Mouse (Mus musculus) hindbrain, embryonic 13.5 days (tissue): ENCODE measurements around the gene Pnkd. TPM values are rescaled to one million over a fixed set of nuclear protein-coding genes. Genes with fewer than 3 reads are reported as not detected.
"Not testable (repeated sequence)": the region's sequence is repeated elsewhere in the genome, so short reads cannot be mapped to it uniquely, and the experiment has no call there.

Experiments
- ATAC-seq: fragments of 200-750 bp; cut with Nextera tagmentation; 2 replicates; pipeline ENCODE4 v1.8.0; 2017; ENCODE audit warnings: moderate TSS enrichment; ENCODE audit not compliant: low FRiP score
- H3K27ac ChIP-seq: fragments of 300-500 bp; sonication (generic); 2 replicates; pipeline ENCODE4 v1.5.1; 2015; ENCODE audit warnings: inconsistent platforms, mild to moderate bottlenecking, moderate library complexity
- H3K27me3 ChIP-seq: fragments of 300-500 bp; sonication (generic); 2 replicates; pipeline ENCODE4 v1.6.1; 2015; ENCODE audit warnings: mild to moderate bottlenecking, inconsistent platforms
- H3K36me3 ChIP-seq: fragments of 300-500 bp; sonication (generic); 2 replicates; pipeline ENCODE4 v1.6.1; 2015; ENCODE audit warnings: mild to moderate bottlenecking, inconsistent platforms
- H3K4me1 ChIP-seq: fragments of 300-500 bp; sonication (generic); replicated peaks from 2 replicates; pipeline ENCODE4 v1.6.1; 2015; ENCODE audit warnings: inconsistent platforms
- H3K4me2 ChIP-seq: fragments of 300-500 bp; sonication (generic); 2 replicates; pipeline ENCODE4 v1.6.1; 2015; ENCODE audit warnings: inconsistent platforms, mild to moderate bottlenecking, moderate library complexity
- H3K4me3 ChIP-seq: fragments of 300-500 bp; sonication (generic); 2 replicates; pipeline ENCODE4 v1.5.1; 2015; ENCODE audit warnings: mild to moderate bottlenecking, inconsistent platforms
- H3K9ac ChIP-seq: fragments of 300-500 bp; sonication (generic); 2 replicates; pipeline ENCODE4 v1.6.1; 2015; ENCODE audit warnings: mild to moderate bottlenecking, inconsistent platforms
- H3K9me3 ChIP-seq: fragments of 300-500 bp; sonication (generic); 2 replicates; pipeline ENCODE4 v1.6.1; 2016; ENCODE audit warnings: inconsistent platforms
- WGBS: fragments of 180-500 bp; shearing (Covaris S2); methylation state at CpG from one replicate; pipeline ENCODE4 v1.1.7; 2015; 5-methylcytosine and 5-hydroxymethylcytosine counted together
- polyA plus RNA-seq: library from polyadenylated mRNA; unstranded; fragments of >200 nt; fragmentation: Nextera tagmentation; extraction: Ambion mirVana; gene quantifications from 2 replicates; pipeline ENCODE4 v1.2.1, GENCODE M21; 2015

The Pnkd gene
- polyA plus RNA-seq, 1 experiment from 2014 or later: 98.2 TPM

DNA sequence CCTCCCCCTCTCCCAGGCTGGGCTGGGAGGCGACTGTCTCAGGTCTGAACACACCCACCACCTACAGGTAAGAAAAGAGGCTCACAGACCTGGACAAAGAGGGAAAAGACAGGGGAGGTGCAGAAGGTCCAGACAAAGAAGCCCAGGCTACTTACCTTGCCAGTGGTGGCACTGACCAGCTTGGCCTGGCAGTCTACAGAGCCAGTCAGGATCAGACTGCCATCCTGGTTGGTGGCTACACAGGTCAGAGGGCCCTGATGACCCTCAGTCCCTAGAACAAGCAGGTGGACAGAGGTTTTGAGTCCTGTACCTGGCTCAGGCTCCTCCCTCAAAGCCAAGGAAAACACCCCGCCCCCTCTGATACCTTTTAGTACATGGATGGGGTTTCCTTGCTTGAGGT, 3.4 kb upstream of the Pnkd start:
- Histone ChIP-seq H3K27me3 (no peaks in the 10 kb centered on the region), H3K4me1 (peaks cover 35% of the 10 kb centered on the region), H3K9me3 (no peaks in the 10 kb centered on the region), H3K36me3 (peaks cover 47% of the 10 kb centered on the region), H3K27ac (no peak overlapping the region), H3K9ac (no peak overlapping the region), H3K4me3 (no peak overlapping the region), H3K4me2 (no peak overlapping the region)
- WGBS: 93% methylated on average over 2 of the region's 2 CpGs
- no peak for ATAC-seq

DNA sequence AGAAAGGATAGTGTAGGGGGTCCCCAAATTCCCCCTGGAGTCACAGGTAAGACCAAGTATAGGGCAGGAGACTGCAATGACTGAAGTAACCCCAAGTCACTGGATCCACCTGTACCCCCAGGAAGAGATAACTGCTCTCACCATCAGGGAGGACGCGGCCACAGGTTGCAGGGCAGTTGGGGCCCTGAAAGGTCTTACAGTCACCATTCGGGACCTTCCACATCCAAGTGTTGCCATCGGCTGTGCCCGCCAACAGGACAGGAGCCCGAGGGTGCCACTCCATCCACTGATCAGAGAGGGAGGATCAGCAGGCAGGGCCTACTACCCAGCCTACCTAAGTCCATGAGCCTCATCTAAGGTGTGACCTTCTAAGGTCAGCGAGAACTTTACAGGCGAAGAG, 2.8 kb upstream of the Pnkd start:
- H3K27me3 ChIP-seq: no peaks in the 10 kb centered on the region
- H3K4me1 ChIP-seq: peaks cover 36% of the 10 kb centered on the region
- H3K9ac ChIP-seq: no peak overlapping the region
- ATAC-seq: no peak
- H3K27ac ChIP-seq: no peak overlapping the region
- 95% methylated on average over 8 of the region's 8 CpGs for WGBS
- H3K36me3 ChIP-seq: peaks cover 47% of the 10 kb centered on the region
- H3K4me2 ChIP-seq: no peak overlapping the region
- H3K9me3 ChIP-seq: no peaks in the 10 kb centered on the region
- H3K4me3 ChIP-seq: no peak overlapping the region

DNA sequence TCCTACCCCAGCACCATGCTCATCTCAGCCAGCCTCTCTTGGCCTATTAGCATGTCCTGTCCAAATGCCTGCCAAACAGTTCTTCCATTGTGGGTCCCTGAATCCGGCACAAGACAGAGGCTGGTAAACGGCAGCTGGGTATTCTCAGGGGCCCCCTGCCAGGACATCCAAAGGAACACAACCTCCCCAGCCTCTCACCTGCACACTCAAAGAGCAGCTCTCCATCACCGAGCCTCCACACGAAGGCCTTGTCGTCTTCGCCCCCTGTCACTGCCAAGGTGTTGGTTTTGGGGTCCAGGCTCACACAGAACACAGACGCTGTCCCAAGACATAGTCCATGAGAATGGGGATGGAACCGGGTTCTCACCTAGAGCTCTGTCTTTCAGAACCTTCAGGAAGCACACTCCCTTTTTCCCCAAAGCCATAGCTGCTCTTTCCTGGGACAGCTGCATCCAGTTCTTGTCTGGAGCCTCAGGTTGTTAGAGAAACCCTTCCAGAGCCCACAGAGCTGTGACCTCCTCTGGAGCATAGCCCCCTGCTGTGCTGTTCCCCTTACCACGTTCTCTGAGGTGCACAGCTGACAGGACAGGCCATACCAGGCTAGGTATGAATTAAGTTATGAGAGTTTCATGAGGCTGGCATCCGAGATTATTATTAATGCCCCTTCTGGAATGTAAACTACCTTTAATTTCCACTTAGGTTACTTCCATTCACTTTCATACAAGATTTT, 1.7 kb upstream of the Pnkd start:
- 91% methylated on average over 10 of the region's 10 CpGs for WGBS
- peaks cover 33% of the 10 kb centered on the region for H3K4me1 ChIP-seq
- H3K27ac ChIP-seq: no peak overlapping the region
- H3K9ac ChIP-seq: no peak overlapping the region
- H3K4me2 ChIP-seq: peak overlapping the region; percentile 27; the same call in 1 of the 2 replicates
- H3K9me3 ChIP-seq: no peaks in the 10 kb centered on the region
- no peak for ATAC-seq
- no peaks in the 10 kb centered on the region for H3K27me3 ChIP-seq
- peaks cover 47% of the 10 kb centered on the region for H3K36me3 ChIP-seq
- H3K4me3 ChIP-seq: peak overlapping the region; percentile 78

DNA sequence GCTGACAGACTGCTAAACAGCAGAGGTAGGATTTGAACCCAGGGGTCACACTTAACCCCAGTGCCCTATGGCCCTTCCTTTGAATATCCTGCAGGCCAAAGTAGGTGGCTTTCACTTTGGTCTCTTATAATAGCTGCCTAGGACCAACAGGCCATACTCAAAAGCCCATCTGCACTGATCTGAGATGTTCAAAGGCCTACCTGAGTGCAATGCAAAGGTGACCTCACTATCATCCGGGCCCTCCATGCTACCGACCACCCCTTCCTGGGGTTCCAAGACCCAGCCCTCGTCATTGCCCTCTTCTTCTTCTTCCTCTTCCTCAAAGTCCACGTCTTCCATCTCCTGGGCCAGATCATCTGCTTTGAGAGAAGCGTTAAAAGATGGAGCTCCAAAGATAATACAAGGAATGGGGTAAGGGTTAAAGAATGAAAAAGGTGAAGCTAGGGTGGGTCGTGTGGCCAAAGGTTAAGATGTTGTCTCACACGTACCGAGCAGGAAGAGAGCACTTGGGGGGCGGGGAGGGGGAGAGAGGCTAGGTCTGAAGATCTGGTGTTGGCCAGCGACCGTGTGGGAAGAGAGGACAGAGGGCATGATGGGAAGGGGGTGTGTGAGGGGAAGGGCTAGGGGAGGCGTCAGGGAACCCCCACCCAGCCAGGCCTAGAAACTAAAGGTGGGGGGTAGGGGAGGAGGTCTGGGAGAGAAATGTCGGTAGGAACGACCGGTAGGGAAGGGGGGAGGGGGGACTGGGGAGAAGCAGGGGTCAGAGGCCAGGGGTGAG, 855 bp upstream of the Pnkd start:
- Histone ChIP-seq H3K27me3 (no peaks in the 10 kb centered on the region), H3K4me2 (peak overlapping the region; percentile 85), H3K4me3 (peak overlapping the region; percentile 78), H3K27ac (peak overlapping the region; percentile 87), H3K4me1 (peaks cover 33% of the 10 kb centered on the region), H3K9ac (peak overlapping the region; percentile 89), H3K9me3 (no peaks in the 10 kb centered on the region), H3K36me3 (peaks cover 45% of the 10 kb centered on the region)
- 16% methylated on average over 15 of the region's 15 CpGs for WGBS
- peak; percentile 57 for ATAC-seq

DNA sequence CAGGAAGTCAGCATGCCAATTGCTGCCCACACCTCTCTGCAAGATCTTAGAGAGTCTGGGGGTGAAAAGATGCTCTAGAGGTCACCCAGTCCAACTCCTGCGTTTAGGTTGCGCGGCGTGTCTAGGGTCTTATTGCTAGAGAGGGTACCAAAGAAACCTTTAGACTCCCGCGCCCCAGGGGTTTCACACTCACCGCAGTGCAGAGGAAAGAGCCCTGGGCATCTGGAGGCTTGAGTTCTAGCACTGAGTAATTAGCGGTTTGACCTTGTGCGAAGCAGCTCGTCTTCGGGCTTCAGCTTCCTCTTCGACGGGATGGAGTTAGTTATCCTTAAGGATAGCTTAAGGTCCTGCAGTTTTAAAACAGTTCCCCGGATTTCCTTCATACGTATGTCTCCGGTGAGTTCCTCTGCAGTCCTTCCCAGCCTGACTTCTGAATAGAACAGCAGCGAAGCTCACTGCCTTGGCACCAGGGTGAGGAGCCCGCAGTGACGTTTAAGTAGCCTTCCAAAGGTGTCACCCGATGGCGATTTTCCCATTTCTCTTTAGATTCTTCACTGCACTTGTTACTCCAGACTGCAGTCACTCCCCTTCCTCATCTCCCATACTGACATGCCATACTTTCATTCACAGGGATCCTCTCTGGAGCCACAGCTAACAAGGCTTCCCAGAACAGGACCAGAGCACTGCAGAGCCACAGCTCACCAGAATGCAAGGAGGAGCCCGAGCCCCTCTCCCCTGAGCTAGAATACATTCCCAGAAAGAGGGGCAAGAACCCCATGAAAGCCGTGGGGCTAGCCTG, 681 bp downstream of the Pnkd start:
- H3K4me3 ChIP-seq: peak overlapping the region; percentile 78
- H3K27ac ChIP-seq: peak overlapping the region; percentile 68

DNA sequence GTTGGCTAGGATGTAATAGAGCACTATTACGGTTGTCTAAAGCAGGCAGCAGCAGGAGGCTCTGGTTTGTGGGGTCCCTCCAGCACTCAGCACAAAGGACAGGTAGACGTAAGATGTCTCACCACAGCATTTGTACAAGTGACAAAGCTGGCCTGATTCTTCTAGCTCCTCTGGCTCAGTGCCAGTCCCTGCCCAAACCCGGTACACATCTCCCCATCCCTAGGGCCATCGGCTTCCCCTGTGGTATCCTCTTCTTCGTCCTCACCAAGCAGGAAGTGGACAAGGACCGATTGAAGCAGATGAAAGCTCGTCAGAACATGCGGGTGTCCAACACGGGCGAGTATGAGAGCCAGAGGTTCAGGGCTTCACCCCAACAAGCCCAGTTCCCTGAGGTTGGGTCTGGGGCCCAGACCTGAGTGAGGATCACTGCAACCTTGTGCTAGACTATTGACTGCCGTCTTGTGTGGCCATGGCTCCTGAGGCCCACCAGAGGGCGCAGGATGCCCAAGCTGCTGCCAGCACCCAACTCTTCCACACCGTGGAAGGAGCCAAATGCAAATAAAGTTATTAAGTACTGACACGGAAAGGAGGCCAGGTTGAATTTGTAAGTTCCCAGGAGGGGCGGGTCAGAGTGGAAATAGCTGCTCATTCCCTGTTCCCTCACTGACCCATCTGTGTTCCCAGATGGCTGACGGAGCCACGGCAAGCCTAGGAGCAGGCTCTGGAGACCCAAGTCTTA, 2.3 kb downstream of the Pnkd start:
- H3K9ac ChIP-seq, H3K27me3 ChIP-seq, H3K4me3 ChIP-seq, ATAC-seq, H3K4me2 ChIP-seq, H3K27ac ChIP-seq, H3K9me3 ChIP-seq: not testable (repeated sequence)
- H3K36me3 ChIP-seq: peaks cover 44% of the 10 kb centered on the region
- 59% methylated on average over 15 of the region's 17 CpGs for WGBS
- peaks cover 44% of the 10 kb centered on the region for H3K4me1 ChIP-seq

More for the DNA sequence above, 681 bp downstream of the Pnkd start:
- no peaks in the 10 kb centered on the region for H3K27me3 ChIP-seq
- H3K4me2 ChIP-seq: peak overlapping the region; percentile 77
- H3K9ac ChIP-seq: peak overlapping the region; percentile 79
- H3K9me3 ChIP-seq: no peaks in the 10 kb centered on the region
- H3K36me3 ChIP-seq: peaks cover 44% of the 10 kb centered on the region
- H3K4me1 ChIP-seq: peaks cover 44% of the 10 kb centered on the region
- no peak for ATAC-seq
- 4% methylated on average over 23 of the region's 23 CpGs for WGBS

DNA sequence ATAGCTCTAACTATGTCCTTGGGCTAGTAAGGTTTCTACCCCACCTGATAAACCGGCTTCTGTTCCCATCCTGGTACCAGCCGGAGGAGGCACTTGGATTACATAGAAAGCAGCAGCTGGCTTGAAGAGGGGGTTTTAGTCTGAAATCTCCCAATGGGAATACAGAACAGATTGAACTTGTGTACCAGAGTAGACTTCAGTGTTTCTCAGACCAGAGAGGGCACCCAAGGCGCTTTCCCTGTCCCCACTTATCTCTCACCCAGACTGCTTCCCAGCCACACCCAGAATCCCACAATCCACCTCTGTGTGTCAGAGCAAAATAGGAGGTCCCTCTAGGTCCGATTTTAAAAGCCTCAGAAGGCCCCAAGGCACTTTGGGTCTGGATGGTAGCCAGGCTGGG, 3.6 kb downstream of the Pnkd start:
- Histone ChIP-seq H3K4me3 (no peak overlapping the region), H3K4me2 (no peak overlapping the region), H3K9me3 (no peaks in the 10 kb centered on the region), H3K36me3 (peaks cover 45% of the 10 kb centered on the region), H3K4me1 (peaks cover 34% of the 10 kb centered on the region), H3K27ac (no peak overlapping the region), H3K27me3 (no peaks in the 10 kb centered on the region), H3K9ac (no peak overlapping the region; the same call in 1 of the 2 replicates)
- no peak for ATAC-seq
- WGBS: 87% methylated on average over 4 of the region's 4 CpGs

DNA sequence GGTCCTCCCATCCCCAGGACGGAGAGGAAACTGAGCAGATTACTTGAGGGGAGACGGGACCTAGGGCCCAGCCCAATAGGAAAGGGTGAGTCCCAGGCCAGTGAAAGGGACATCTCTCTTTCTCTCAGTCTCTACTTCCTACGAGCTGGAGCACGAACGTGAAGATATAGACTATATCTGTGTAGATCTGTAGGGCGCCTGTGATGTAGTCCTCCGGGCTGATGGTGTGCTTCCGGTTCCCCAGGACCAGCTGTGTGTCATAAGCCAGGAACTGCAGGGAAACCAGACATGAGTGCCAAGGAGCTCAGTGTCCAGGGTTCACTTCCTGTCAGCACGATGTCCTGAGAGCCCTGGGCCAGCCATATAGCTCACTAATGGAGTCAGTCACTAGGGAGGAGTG, 4.5 kb downstream of the Pnkd start:
- H3K36me3 ChIP-seq: peaks cover 51% of the 10 kb centered on the region
- no peak overlapping the region for H3K27ac ChIP-seq
- H3K4me1 ChIP-seq: peaks cover 29% of the 10 kb centered on the region
- H3K9ac ChIP-seq: no peak overlapping the region
- H3K4me2 ChIP-seq: no peak overlapping the region
- no peaks in the 10 kb centered on the region for H3K27me3 ChIP-seq
- H3K4me3 ChIP-seq: no peak overlapping the region
- ATAC-seq: no peak
- 92% methylated on average over 9 of the region's 9 CpGs for WGBS
- H3K9me3 ChIP-seq: no peaks in the 10 kb centered on the region

DNA sequence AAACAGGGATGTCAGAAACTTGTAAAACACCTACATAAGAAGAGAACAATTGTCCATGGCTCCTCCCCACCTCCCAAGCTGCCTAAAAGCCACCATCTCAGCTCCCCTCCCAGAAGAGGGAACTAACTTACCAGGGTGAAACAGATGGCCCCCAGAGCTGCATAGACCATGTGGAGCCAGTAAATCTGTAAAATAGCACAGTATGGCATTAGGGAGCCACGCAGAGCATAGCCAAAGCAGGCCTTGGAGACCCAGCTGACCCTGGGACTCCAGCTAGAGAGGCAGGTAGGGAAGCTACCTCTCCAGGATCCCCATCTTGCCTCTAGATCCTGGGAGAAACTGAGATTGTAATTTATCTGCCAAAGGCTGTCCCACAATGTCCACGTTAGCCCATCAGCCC, 5.0 kb downstream of the Pnkd start:
- H3K4me1 ChIP-seq: peaks cover 30% of the 10 kb centered on the region
- no peaks in the 10 kb centered on the region for H3K27me3 ChIP-seq
- H3K9me3 ChIP-seq: no peaks in the 10 kb centered on the region
- H3K4me2 ChIP-seq: no peak overlapping the region
- H3K27ac ChIP-seq: no peak overlapping the region
- WGBS: 87% methylated on average over 2 of the region's 2 CpGs
- H3K36me3 ChIP-seq: peaks cover 52% of the 10 kb centered on the region
- no peak overlapping the region for H3K4me3 ChIP-seq
- H3K9ac ChIP-seq: no peak overlapping the region
- ATAC-seq: no peak

DNA sequence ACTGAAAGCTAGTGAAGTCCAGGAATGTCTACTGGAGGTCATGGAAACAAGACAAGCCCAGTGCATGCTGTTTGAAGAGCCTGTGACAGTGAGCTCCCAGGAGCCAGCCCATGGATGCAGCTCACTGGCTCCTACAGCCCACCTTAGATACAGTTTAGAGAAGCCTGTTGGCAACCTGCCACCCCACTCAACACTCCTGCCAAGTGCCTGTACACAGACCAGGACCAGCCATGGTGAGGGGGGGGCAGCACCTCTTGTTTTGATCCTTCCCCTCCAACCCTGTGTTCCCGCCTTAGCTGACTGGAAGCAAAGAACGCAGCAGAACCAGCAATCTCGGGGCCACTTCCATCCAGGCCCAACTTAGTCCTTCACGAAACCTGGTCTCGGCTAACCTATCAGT, 5.4 kb downstream of the Pnkd start:
- no peak for ATAC-seq
- Histone ChIP-seq H3K36me3 (peaks cover 52% of the 10 kb centered on the region), H3K27ac (no peak overlapping the region), H3K9ac (no peak overlapping the region), H3K4me2 (no peak overlapping the region), H3K27me3 (no peaks in the 10 kb centered on the region), H3K9me3 (no peaks in the 10 kb centered on the region), H3K4me3 (no peak overlapping the region), H3K4me1 (peaks cover 34% of the 10 kb centered on the region)
- WGBS: 93% methylated on average over 5 of the region's 5 CpGs

DNA sequence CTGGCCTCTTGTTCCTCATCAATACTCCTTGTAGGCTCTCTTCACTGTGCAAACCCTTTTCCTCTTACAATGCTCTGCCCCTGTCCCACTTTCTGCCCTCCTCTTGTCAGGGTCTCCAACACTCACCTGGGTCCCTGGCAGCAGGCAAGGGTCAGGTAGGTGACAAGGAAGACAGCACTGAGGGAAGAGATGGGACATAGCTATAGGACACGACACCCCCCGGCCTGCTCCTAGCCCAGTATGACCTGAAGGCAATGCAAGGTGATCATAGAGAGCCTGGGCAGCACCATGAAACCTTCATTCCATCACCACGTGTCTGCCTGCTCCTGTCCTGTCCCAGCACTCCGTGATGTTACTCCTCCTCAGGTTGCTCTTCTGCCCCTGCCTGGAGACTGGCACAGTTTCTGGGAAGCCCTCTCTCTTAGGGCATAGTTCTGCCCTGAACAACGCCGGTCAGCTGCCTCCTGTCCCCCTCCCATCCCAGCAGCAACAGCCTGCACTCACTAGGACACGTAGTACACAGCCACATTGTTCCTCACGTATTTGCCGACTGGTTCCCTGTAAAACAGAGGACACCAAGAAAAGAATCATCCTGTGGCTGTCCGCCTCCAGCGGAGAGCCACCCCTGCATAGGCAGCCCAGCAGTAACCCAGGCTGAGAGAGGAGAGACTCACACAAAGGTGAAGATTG, 7.7 kb downstream of the Pnkd start:
- ATAC-seq: no peak
- Histone ChIP-seq H3K27me3 (no peaks in the 10 kb centered on the region), H3K4me1 (peaks cover 43% of the 10 kb centered on the region), H3K36me3 (peaks cover 59% of the 10 kb centered on the region), H3K27ac (no peak overlapping the region), H3K4me2 (no peak overlapping the region), H3K9ac (no peak overlapping the region), H3K4me3 (no peak overlapping the region), H3K9me3 (no peaks in the 10 kb centered on the region)
- 88% methylated on average over 11 of the region's 11 CpGs for WGBS
